Mouse (Mus musculus) retina, postnatal 7 days (tissue): ENCODE results near the gene Fnbp1.

ENCODE experiments used
- DNase-seq: peaks from one replicate; pipeline ENCODE4 v3.0.0-alpha.2; 2012; ENCODE audit warnings: low read depth, low spot score

The Fnbp1 gene

DNA sequence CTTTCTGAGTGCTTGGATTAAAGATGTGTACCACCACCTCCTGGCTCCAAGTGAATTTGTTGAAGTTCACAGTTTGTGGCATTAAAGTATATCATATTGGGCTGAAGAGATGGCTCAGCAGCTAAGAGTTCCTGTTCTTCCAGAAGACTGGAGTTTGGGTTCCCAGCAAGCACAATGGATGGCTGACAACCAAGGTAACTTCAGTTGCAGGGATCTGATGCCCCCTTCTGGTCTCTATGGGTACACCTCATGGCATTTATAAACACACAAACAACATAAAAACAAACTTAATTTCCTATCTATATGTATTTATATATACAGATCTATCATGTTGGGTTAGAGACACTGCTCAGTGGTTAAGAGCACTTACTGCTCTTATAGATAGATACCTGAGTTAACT, 9.0 kb upstream of the Fnbp1 start:
- no peak for DNase-seq

- DNase-seq = no peak
Observed at GRCm38 (mm10) chr2:31147054-31147453, 5.2 kb upstream of the Fnbp1 start.

- no peak for DNase-seq
Observed at GRCm38 (mm10) chr2:31144901-31145300, 3.1 kb upstream of the Fnbp1 start.

- no peak for DNase-seq
Observed at GRCm38 (mm10) chr2:31143768-31144695, 2.2 kb upstream of the Fnbp1 start.

GRCm38 (mm10) chr2:31143326-31143725, 1.5 kb upstream of the Fnbp1 start:
- no peak for DNase-seq

DNA sequence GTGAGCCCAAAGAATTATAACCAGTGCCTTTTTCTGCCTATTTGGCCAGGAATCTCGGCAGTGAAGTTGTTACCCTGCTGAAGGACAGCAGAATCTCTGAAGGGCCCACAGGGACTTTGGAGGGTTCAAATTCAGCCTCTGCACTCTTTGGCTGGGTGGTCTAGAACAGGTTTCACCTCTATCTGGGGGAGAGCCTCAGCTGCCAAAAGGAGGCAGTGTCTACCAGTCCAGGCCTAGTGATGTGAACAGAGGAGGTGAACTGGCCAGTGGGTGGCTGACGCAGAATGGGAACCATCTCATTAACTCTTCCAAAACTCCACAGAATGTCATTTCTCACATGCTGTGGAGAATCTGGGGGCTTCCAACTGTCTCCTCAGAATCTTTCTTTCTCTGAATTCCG, 697 bp upstream of the Fnbp1 start:
- no peak for DNase-seq

- no peak for DNase-seq
Observed at GRCm38 (mm10) chr2:31141074-31141866, 538 bp downstream of the Fnbp1 start.

GRCm38 (mm10) chr2:31140772-31141073, 1.1 kb downstream of the Fnbp1 start:
- DNase-seq = no peak

- DNase-seq = no peak
Observed at GRCm38 (mm10) chr2:31139991-31140771, 1.6 kb downstream of the Fnbp1 start.

DNA sequence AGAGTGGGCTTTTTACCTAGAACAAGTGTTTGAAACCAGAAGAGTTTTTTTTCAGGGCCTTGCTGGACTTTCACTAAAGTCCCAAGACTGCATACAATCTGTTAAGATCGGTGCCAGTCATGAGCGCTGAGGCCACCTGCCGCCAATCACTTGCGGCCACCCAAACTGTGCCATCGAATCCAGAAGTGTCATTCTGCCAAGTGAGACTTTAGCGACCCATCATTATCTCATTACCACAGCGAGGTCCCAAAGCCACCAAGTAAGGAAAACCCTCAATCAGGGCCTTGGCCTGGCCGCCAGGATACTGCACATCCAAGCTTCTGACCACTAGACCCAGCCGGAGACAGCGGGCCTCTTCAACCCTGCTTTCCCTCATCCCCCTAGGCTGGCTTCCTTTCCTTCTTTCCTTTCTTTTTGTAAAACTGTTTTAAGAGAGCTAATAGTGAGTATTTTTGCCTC, 2.6 kb downstream of the Fnbp1 start:
- DNase-seq = no peak

DNA sequence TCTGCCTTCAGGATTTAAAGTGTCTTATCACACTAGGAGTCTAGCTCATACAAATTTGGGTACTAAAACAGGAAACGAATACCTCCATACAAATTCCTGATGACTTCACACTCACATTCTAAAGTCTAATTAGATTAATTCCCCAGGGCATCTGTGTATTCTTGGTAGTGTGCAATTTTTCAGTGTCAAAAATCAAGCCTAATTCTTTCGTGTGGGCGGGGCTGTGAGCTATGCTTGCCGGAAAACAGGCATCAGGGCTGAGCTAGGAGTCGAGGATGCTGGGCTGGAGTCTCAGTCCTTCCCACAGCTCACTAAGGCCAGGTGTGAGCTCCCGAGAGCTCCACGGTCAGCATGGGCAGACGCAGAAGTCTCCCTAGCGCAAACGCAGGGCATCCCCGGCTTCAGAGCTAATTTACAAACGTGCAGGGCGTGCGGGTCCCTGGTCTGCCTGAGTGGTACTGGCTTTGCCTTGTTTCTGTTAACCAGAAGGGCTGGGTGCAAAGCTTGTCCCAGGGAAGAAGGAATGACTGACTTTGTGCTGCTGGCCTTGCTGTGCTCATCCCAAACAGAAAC, 4.7 kb downstream of the Fnbp1 start:
- DNase-seq = no peak

GRCm38 (mm10) chr2:31136338-31136737, 5.5 kb downstream of the Fnbp1 start:
- no peak for DNase-seq

GRCm38 (mm10) chr2:31135512-31135931, 6.3 kb downstream of the Fnbp1 start:
- no peak for DNase-seq

GRCm38 (mm10) chr2:31133981-31134380, 7.8 kb downstream of the Fnbp1 start:
- no peak for DNase-seq

DNA sequence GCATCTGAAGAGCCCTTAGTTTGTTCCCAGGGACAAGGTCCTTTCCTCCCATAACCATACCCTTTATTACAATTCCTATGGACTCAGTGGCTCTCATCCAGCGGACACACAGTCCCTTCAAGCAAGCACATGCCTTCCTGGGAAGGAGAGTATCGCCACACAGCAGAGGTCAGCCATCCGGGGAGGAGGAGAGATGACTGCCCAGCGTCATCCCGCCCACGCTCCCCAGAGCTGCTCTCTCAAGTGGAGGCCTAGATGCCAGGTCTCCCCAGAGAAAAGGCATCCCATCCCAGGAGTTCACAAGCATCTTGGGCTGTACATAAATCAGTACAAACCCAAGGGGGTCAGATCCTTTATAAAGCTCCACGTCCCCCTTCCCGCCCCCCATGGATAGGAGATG, 9.1 kb downstream of the Fnbp1 start:
- no peak for DNase-seq

DNA sequence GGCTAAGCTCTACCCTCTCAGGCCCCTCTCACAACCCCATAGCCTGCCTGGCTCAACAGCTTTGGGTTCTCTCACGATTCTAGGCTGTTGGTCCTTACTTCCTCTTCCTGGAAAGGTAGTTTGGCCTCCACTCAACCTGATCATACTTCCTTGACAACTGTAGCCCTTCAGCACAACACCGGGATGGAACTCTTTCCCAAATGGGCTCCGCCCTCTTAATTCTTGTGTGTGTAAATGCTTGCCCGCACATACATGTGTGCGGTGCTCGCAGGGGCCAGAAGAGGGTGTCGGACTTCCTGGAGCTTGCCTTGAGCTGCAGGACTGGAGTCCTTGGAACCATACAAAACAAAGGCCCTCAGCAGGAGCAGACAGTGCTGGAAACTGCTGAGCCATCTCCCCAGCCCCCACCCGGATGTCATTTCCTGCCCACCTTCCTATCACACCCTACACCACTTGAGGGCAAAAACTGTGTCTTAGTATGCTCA, 11.0 kb downstream of the Fnbp1 start:
- DNase-seq = no peak

DNA sequence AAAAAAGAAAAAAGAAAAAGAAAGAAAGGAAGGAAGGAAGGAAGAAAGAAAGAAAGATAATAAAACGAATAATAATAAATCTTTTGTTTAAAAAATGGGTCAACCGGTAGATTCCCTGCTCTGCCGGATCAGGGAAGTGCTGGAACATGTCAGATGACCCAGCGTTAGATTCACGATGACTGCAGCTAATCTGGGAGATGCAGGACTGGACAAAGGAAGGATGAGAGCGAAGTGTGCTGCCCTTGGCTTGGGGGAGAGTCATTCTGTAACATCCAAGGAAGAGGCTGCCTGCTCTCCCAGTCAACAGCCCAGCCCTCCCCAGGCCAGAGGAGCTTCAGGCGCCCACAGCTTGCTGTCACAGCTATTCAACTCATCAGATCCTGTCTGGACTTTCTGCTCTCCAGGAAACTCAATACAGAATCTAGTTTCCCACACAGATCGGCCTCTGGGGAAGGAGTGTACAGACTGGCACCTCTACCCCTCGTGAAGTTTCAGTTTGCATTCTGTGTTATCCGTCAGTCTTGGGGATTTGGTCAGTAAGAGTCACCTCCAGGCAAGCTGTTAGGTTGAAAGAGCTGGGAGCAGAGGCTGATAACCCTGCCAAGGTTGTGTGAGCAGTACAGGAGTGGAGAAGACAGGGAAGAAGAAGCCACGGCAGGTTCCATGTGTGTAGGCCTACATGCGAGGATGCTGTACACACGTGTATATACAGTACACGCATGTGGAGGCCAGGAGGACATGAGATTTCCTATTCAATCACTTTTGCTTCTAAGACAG, 11.9 kb downstream of the Fnbp1 start:
- no peak for DNase-seq

DNA sequence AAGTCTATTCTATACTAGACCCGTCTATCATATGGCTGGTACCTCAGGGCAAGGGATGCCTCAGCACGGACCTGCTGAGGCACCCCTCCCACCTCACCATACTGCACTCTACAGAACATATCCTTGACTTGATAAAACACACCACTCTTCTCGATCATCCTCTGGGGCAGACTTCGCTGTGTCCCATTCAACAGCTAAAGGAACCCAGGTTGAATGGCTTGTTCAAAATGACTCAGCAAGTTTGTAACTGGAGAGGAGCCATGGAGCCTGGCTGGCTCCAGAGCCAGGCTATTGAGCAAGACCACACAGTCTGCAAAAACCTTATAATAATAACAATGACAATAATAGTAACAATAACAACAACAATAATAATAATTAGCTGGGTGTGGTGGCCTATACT, 13.9 kb downstream of the Fnbp1 start:
- no peak for DNase-seq

DNA sequence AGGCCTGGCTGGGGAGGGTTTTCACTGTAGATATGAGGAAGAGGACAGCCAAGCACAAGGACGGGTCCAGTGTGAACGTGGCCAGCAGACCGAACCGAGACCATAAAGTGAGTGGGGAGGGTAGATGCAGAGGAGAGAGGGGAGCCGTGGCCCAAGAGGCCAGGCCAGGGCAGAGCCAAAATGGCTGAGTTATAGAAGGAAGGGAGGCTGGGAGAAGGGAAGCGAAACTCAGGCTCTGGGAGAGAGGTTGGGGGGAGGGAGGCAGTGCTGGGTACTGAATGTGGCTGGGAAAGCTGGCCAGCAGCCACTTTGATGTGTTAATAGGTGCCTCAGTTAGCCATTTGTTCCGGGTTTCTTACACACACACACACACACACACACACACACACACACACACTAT, 14.6 kb downstream of the Fnbp1 start:
- DNase-seq = no peak

GRCm38 (mm10) chr2:31126048-31126447, 15.8 kb downstream of the Fnbp1 start:
- DNase-seq = no peak

DNA sequence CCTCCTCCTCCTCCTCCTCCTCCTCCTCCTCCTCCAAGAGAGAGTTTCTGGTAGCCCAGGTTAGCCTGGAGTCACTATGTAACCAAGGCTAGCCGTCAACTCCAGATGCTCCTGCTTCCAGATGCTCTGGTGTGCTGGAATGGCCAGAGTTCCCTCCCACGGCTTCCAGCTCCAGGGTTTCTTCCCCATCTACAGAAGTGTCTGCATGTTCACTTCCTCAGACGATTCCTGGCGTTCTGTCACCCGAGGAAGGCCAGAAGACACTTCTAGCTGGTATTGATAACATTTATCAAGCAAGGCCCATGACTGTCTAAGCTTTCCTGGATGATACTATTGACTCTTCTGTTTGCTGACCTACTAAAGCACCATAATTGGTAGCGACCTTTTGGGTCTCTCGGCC, 16.7 kb downstream of the Fnbp1 start:
- no peak for DNase-seq
